Mouse (Mus musculus) liver, embryonic 14.5 days (tissue): ENCODE data around the gene Asb10.

Experiments used
- CTCF ChIP-seq: IDR thresholded peaks from 2 replicates; pipeline ENCODE4 v1.5.1; 2016; ENCODE audit warnings: antibody characterized with exemption, low read depth, control low read depth
- EP300 ChIP-seq: IDR thresholded peaks from 2 replicates; pipeline ENCODE4 v1.6.1; 2016; ENCODE audit warnings: antibody characterized with exemption, low read depth

DNA sequence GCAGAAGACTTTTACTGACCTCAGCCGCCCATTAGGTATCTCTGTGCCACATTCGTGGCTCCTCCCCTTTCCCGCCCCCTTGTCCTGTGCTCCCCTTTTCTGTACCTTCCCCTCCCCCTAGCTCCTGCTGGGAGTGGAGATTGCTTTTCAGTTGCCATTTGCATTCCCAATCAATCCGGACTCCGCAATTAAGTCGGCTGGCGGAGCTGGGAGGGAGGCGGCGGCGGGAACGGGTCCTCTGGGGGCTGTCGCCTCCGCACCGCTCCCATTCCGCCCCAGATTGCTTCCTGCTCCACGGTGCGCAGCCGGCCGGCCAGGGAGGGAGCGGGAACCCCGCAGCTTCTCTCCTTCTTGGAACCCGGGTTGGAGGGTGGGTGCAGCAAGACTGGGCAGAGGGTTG, 55.8 kb downstream of the Asb10 start:
- no peak for TF ChIP-seq CTCF
- no peak for TF ChIP-seq EP300
